In genomic region chr16:44109002-44109401, GRCm38 (mm10) we compare ENCODE assay signal across 10 mouse cellular contexts. TPM values are rescaled to one million over a fixed set of nuclear protein-coding genes. Genes with fewer than 3 reads are reported as not detected.
DNase-seq lines count a peak whose midpoint lies in the region; ATAC-seq lines count a peak whose summit lies in the region.
"Had no signal": no experiment of that assay in that cellular context is flagged by ENCODE, and none has a peak within 500 bp of the region (broad histone marks: within the 10 kb centered on the region; RNA-seq: fewer than 3 reads in every experiment).

No protein-coding gene starts in this region.

- no peak for DNase-seq in frontal cortex, postnatal 14 days (ENCODE audit: low spot score in 2 of 2)
- DNase-seq in layer of hippocampus, adult 11-12 months (ENCODE audit: low spot score): peak; percentile 61
- no peak for DNase-seq in layer of hippocampus, adult 9-10 months (ENCODE audit: low spot score)
- peak; percentile 36 for DNase-seq in right cerebral cortex, postnatal 14 days
- DNase-seq in cerebellum, postnatal 14 days: no peak
- DNase-seq in adrenal gland, adult 8-10 months: no peak
- DNase-seq: cerebellum, adult 2 months; kidney, adult 11 months had no signal

- ATAC-seq in frontal cortex, adult (ENCODE audit: low TSS enrichment): peak; percentile 50; the same call in 1 of the 2 replicates
- peak; percentile 75 for ATAC-seq in intestine, embryonic 15.5 days

- H3K36me3 ChIP-seq in intestine, embryonic 15.5 days: peaks cover 5% of the 10 kb centered on the region; the same call in 1 of the 2 replicates

- no peak overlapping the region for H3K4me2 ChIP-seq in intestine, embryonic 15.5 days (replicated peaks)

- H3K4me1 ChIP-seq in intestine, embryonic 15.5 days (replicated peaks): 0 out of 2 replicates have a peak, but pooled peaks cover 4% of the 10 kb centered on the region

- H3K27me3 ChIP-seq in intestine, embryonic 15.5 days (replicated peaks): no peaks in the 10 kb centered on the region

- peak overlapping the region; percentile 71; the same call in 1 of the 2 replicates for H3K27ac ChIP-seq in intestine, embryonic 15.5 days

- no peaks in the 10 kb centered on the region for H3K9me3 ChIP-seq in intestine, embryonic 15.5 days

- no peak overlapping the region for H3K4me3 ChIP-seq in intestine, embryonic 15.5 days (replicated peaks)

- no peak overlapping the region for H3K9ac ChIP-seq in intestine, embryonic 15.5 days

- 30% methylated on average over 4 of the region's 4 CpGs for WGBS in intestine, embryonic 15.5 days

RNA-seq across cellular contexts. Expression of gene Atp6v1a, which starts 30.5 kb away (rescaled TPM):
- polyA plus RNA-seq in intestine, embryonic 15.5 days (2015; fragmentation: Nextera tagmentation; extraction: Ambion mirVana): 61.0 and 64.0 TPM in 2 replicates
- total RNA-seq in adrenal gland, adult 8-10 months (2022): 100 to 1,000 TPM; 144 to 168 (median 155) TPM

RNA-seq across cellular contexts. Expression of gene Naa50, which starts 30.6 kb away (rescaled TPM):
- polyA plus RNA-seq in intestine, embryonic 15.5 days (2015; fragmentation: Nextera tagmentation; extraction: Ambion mirVana): 94.2 and 109 TPM in 2 replicates
- total RNA-seq in adrenal gland, adult 8-10 months (2022): 10 to 100 TPM; 65.8 to 77.7 (median 68.0) TPM

RNA-seq across cellular contexts. Expression of gene Gramd1c, which starts 45.9 kb away (rescaled TPM):
- polyA plus RNA-seq in intestine, embryonic 15.5 days (2015; fragmentation: Nextera tagmentation; extraction: Ambion mirVana): 6.8 and 8.4 TPM in 2 replicates
- total RNA-seq in adrenal gland, adult 8-10 months (2022): 1 to 10 TPM in 3 of 4 experiments, under 1 TPM in 1; 0.52 to 1.7 (median 1.3) TPM

Comparison
In these comparisons a context has a peak if more than half of its experiments do, and no peak if none do; other contexts are left out.
1. DNase-seq: peak in layer of hippocampus, adult 11-12 months (single experiment) and right cerebral cortex, postnatal 14 days (single experiment); none in frontal cortex, postnatal 14 days (0 of 2), layer of hippocampus, adult 9-10 months (single experiment), cerebellum, postnatal 14 days (0 of 2) and adrenal gland, adult 8-10 months (single experiment).